Mouse (Mus musculus) testis, adult 2 months (tissue): ENCODE measurements around the gene Bin2.

Experiments
- CTCF ChIP-seq: fragments of 200-500 bp; IDR thresholded peaks from 2 replicates; pipeline ENCODE4 v1.5.1; 2012; ENCODE audit warnings: low read depth, mild to moderate bottlenecking, inconsistent platforms, low read length, moderate library complexity; ENCODE audit not compliant: control insufficient read depth, insufficient read depth, insufficient replicate concordance
- POLR2A ChIP-seq: fragments of 200-500 bp; IDR thresholded peaks from 2 replicates; pipeline ENCODE4 v1.6.1; 2012; ENCODE audit warnings: low read depth, mild to moderate bottlenecking, inconsistent platforms, low read length, moderate library complexity; ENCODE audit not compliant: control insufficient read depth

- TF ChIP-seq CTCF: no peak
- TF ChIP-seq POLR2A: no peak
Measured at GRCm38 (mm10) chr15:100665411-100666218, 3.7 kb downstream of the Bin2 start.
